In genomic region chr16:79398476-79398875, GRCm38 (mm10) we compare ENCODE assay signal across 28 mouse cellular contexts.
"Had no signal": no experiment of that assay in that cellular context is flagged by ENCODE, and none has a peak within 500 bp of the region (broad histone marks: within the 10 kb centered on the region; RNA-seq: fewer than 3 reads in every experiment).

No protein-coding gene starts in this region.

- H3K27ac ChIP-seq: gastrocnemius, adult 2 months; heart, embryonic 10.5 days; hindbrain, embryonic 10.5 days; hindbrain, embryonic 12.5 days; hindbrain, embryonic 14.5 days; intestine, embryonic 15.5 days; kidney, embryonic 15.5 days; kidney, postnatal 0 days; limb, embryonic 13.5 days; limb, embryonic 15.5 days; liver, embryonic 12.5 days; liver, embryonic 14.5 days had no signal

- H3K4me1 ChIP-seq: heart, embryonic 10.5 days; heart, embryonic 12.5 days; hindbrain, embryonic 12.5 days; intestine, embryonic 15.5 days; kidney, embryonic 15.5 days; limb, embryonic 13.5 days; limb, embryonic 15.5 days; liver, embryonic 12.5 days had no signal

- H3K9me3 ChIP-seq: heart, embryonic 10.5 days; heart, embryonic 12.5 days; hindbrain, embryonic 10.5 days; hindbrain, embryonic 12.5 days; intestine, embryonic 15.5 days; kidney, embryonic 15.5 days; limb, embryonic 13.5 days; limb, embryonic 15.5 days; liver, embryonic 12.5 days had no signal

- H3K36me3 ChIP-seq: heart, embryonic 10.5 days; heart, embryonic 12.5 days; hindbrain, embryonic 10.5 days; hindbrain, embryonic 12.5 days; intestine, embryonic 15.5 days; kidney, embryonic 15.5 days; limb, embryonic 13.5 days; limb, embryonic 15.5 days; liver, embryonic 12.5 days had no signal

- H3K27me3 ChIP-seq: heart, embryonic 12.5 days; hindbrain, embryonic 12.5 days; intestine, embryonic 15.5 days; kidney, embryonic 15.5 days; limb, embryonic 13.5 days; limb, embryonic 15.5 days; liver, embryonic 12.5 days had no signal

- DNase-seq: gastrocnemius, adult 2 months; gastrocnemius, postnatal 10 days; gastrocnemius, postnatal 25 days; heart, adult 18-20 months; heart, postnatal 14 days; heart, postnatal 36 days; kidney, adult 11 months; kidney, adult 2 months; kidney, adult 9 months; kidney, postnatal 14 days; kidney, postnatal 36 days; layer of hippocampus, adult 9-11 months; layer of hippocampus, postnatal 36 days; left cerebral cortex, postnatal 4 days had no signal

- H3K4me2 ChIP-seq: heart, embryonic 12.5 days; hindbrain, embryonic 12.5 days; hindbrain, embryonic 14.5 days; intestine, embryonic 15.5 days; kidney, embryonic 15.5 days; limb, embryonic 13.5 days; limb, embryonic 15.5 days; liver, embryonic 12.5 days had no signal

- H3K9ac ChIP-seq: heart, embryonic 12.5 days; hindbrain, embryonic 12.5 days; hindbrain, embryonic 14.5 days; intestine, embryonic 15.5 days; kidney, embryonic 15.5 days; limb, embryonic 13.5 days; limb, embryonic 15.5 days; liver, embryonic 12.5 days; liver, embryonic 14.5 days had no signal

- ATAC-seq: hindbrain, embryonic 16.5 days; inflammation-experienced regulatory T-cells, adult 6 months; intestine, embryonic 15.5 days; liver, embryonic 12.5 days had no signal

- H3K4me3 ChIP-seq: gastrocnemius, adult 2 months; heart, embryonic 10.5 days; heart, embryonic 12.5 days; hindbrain, embryonic 10.5 days; hindbrain, embryonic 12.5 days; intestine, embryonic 15.5 days; kidney, embryonic 15.5 days; limb, embryonic 13.5 days; limb, embryonic 15.5 days; liver, embryonic 12.5 days had no signal
